Mouse (Mus musculus): ENCODE data around the gene Sys1.
A peak's percentile ranks its signal among the peaks of the same experiment; 100 is the strongest.

Gene Sys1

DNA sequence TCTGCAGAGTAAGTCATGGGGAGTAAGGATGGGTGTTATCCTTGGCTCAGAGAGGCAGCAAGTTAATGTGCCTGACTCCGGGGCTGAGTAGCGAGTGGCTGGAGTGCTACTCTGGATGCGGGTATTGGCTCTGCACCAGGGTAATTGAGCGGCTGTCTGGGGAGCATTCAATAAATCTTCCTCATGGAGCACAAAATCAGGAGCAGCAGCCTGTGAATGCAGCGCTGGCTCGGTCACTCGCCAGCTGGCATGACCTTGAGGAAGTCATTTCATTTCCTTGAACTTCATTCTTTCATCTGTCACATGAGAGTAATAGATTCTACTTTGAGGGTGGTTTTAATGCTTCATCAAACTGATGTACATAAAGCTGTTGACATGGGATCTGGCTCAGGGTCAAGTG, 43.7 kb downstream of the Sys1 start:
- no peak for DNase-seq

DNA sequence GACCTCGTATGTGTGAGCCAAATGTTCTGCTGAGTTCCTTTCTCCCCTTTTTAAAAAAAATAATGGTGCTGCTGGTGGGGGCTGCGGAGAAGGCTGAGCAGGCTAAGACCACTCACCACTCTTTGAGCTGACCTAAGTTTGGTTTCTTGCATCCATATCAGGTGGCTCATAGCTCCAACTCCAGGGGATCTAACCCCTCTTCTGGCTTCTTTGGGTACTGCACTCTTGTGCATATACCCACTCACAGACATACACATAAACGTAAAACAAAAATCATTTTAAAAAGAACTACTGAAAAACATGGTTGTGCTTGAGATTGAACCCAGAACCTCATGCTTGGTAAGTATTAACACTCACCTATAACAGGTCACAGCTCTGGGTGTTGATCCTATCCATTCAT, 48.2 kb downstream of the Sys1 start:
- no peak for DNase-seq

DNA sequence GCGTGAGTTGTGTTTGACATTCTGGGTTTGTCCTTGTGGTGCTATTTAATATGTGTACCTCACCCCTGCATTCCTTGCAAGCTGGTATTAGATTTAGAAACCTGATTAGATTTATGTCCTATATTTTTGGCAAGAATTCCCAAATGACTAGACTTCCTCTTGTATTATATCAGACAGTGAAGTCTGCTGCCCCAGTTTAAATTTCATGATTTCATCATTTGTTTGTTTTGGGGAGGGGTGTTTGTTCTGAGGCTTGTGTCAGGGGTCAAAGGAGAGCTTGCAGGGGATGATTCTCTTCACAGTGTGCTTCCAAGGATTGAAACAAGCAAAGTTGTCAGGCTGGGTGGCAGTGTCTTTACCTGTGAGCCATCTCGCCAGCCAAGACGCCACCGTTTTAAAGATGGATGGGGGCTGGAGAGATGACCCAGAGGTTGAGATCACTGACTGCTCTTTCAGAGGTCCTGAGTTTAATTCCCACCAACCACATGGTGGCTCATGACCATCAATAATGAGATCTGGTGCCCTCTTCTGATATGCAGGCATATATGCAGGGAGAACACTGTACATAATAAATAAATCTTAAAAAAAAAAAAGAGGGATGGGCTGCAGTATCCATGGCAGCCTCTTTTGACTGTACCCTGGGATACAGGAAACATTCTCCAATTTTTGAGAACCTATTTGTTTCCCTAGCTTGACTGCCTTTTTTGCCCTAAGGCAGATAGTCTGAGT, 49.0 kb downstream of the Sys1 start:
- no peak for DNase-seq

DNA sequence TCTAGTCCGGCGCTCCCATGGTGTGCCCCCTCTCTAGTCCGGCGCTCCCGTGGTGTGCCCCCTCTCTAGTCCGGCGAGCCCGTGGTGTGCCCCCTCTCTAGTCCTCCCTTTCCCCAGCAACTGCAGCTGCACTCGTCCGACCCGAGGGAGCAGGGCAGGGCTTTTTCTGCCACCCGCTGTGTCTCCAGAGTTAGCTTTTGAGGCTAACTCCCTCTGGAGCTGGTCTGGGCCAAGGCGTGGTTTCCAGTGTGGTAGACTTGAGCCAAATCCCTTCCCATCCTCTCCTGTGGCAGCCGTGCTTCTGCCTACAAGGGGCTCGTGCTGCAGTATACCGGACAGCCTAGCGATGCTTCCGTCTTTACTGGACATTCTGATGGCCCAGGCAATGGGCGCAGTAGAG, 51.0 kb downstream of the Sys1 start:
- no peak for DNase-seq

DNA sequence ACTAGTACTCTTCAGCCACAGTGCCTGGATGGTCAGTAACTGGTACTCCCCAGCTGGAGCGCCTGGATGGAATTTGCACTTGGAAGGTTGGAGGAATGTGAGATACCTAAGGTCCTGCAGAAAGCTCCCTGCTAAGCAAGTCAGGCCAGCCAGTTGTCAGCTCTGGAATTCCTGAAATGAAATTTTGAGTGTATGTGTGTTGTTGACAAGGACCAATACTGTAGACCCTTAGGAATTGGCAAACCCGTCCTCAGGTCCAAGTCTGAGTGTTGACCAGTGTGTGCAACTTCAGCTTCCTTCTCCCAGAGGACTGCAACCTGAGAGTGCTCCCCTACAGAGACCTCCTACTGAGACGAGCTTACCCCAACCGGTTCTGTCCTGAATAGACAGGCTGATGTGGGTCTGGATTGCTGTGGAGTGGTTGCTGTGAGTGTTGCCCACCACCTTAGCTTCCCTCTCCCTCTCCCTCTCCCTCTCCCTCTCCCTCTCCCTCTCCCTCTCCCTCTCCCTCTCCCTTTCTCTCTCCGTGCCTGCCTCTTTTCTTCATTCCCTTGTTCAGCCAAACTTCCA, 53.9 kb downstream of the Sys1 start:
- DNase-seq, result no peak

DNA sequence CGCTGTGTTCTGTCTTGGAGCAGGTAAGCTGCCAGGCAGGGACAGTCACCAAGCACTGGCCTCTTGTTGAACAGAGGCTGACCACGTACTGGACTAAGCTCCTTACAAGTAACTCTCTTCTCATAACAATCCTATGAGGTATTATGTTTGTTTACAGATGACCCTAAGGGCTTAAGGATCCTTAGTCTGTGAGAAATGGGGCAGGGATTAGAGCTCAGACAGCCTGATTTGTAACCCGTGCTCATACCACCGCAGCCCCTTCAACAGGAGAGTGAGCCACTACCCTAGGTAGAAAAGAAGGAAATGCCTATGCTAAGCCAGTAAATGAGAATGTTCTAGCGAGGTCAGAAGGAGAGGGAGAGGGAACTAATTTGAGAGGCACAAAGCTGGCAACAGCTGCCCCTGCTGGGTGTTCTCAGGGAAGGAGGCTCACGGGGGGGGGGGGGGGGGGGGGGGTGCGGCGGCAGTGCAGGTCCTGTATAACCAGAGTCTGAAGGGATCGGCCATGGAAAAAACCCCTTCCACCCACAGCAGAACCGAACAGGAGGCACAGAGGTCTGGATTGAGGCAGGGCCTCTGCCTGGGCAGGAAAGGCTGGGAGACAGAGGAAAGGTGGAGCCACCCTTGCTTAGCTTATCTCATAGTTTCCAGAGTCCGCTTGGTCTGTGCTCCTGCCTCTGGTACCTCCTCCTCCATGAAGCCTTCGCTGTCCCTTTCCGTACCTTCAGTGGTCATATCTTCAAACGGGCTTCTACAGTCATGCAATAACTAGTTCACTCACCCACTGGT, 55.6 kb downstream of the Sys1 start:
- DNase-seq, result no peak

DNA sequence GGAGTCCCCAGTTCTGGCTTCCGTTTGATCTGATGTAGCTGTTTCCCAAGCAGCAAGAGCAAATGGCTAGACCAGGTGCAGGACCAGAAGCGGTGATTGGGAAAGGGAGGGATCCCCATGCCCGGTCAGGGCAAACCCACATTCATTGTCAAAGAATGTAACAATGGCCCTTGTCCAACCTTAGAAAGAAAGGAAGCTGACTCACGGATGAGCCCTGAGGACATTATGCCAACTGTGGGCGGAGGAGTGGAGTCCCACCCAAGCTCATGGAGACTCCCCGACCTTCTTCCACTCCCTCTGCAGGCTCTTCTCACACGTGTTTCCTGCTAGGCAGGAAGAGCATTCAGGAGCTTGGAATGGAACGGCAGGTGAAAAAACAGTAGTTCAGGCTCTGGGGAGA, 56.6 kb downstream of the Sys1 start:
- DNase-seq, result no peak

DNA sequence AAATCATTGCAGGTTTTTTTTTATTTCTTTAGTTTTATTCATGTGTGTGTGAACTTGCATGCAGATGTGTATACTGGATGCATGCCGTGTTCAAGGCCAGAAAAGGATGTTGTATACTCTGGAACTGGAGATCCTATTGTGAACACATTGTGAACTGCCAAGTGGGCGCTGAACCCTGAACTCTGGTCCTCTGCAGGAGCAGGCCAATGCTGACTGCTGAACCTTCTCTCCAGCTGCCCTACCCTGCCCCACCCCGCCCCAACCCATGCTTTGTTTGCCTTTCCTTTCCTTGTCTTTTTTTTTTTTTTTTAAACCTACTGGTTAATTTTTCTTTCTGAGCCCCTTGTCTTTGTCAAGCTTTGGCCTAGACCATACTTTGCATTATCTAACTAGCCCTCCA, 58.2 kb downstream of the Sys1 start:
- DNase-seq, result no peak

DNA sequence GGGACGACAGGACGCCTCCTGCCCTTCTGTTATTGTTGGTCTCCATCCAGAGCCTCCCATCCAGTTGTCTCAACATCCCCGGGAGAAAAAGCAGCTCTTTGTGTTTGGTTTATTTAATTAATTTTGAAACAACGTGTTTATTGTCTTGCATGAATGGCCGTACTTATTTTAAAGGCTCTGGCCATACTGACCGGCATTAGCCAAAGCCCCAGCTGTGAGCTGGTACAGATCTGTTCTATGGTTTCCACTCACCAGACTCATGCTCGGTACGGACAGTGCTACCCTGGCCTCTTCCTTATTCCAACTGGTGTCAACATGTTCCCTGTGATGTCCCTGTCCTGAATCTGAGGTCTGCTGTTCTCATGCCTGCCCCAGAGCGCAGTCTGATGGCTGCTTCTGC, 59.1 kb downstream of the Sys1 start:
- DNase-seq, result no peak

DNA sequence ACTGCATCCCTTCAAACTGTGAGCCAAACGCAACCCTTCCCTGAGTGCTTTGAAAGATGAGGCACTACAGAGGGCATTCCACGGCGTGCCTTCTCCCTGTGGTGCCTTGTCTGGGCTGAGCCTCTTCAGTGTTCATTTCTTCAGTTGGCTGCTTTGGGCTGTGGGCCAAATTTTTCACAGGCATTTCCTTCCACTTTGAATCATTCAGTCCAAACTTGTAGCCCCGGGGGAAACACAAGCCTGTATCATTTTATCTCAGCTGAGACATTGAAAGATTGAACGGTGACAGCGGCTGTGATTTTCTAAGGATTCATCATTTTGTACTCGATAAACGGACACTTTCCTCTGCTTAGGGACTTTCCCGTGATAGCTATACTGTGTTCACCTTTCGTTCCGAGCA, 59.8 kb downstream of the Sys1 start:
- no peak for DNase-seq

DNA sequence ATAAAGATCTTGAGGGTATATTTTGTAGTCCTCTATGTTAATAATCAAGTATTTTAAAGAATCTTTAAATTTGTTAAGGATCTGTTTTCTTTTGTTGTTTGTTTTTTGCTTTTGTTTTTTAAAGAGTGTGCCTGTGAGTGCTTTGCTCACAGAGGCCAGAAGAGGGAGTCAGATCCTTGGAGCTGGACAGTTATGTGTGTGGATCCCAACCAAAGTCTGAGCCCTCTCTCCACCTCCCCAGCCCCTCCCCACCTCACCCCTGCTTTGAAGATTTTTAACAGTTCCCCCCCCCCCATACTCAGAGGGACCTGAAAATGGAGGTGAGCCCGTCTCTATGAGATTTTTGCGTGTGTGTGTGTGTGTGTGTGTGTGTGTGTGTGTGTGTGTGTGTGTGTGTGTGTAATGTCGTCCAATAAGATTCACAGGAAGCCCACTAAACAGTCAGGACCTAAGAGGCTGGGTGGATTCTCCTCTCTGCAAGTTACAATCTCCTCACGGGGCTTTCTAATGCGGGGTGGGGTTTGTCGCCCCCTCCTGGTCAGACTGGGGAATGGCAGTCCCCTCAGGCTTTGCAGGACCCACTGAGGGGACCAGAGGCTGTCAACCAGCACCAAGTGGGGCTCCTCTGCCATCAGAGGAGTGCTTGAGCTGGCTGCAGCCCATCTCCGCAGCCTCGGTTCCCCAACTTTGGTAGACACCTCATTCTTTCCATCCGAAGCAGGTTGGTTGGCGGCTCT, 60.9 kb downstream of the Sys1 start:
- peak; percentile 60 to 65 for DNase-seq

DNA sequence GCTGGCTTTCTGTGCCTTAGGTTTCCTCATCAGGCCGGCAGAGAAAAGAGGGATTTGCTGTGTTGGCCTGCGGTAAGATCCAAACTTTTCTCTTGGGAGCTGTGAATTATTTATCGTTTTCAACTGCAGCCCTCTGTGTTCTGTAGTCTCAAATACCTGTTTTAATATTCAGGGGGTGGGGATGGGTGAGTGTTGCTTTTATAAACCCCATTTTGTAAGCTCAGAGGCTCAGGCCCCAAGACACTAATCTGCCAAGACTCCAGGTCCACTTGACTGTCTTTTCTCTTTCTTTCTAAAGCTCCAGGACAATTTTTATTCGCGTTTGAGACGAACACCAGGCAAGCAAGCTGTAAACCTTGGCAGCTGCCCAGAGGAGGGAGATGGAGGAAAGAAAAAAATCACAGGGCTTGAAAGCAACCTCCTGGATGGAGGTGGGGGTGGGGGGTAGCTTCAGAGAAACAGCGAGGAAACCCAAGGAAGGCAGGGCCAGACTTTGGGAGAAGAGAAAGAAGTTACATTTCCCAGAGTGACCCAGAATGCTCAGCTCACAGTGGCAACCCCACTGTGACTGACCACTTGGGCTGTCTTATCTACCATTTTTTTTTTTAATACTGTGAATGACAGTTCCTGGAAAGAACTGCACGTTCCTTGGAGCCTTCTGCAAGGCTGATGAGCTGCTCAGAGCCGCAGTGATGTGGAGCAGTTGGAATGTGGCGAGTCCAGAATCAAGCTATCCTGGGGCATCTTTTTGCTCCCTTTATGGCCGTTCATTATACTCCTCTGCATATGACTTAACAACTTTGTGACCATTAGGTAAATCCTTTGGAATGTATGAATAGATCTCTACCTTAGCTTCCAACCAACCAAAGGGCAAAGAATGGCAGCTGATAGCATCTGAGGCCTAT, 61.8 kb downstream of the Sys1 start:
- no peak for DNase-seq

DNA sequence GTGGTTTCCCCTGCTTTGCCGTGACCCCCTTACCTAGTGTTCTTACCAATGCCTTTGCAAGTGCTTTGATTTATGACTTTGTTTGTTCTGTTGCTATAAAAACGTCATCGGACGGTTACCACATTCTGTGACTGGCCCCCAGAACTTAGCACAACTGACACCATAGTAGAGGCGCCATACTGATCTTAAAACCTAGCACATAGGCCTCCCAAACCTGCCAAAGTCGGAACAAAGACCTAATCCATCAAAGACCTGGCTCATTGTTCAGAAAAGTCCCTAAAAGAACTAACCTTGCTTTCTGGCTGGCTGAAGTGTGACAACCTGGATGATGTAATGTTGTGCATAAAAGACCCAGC, 62.4 kb downstream of the Sys1 start:
- DNase-seq, result no peak

DNA sequence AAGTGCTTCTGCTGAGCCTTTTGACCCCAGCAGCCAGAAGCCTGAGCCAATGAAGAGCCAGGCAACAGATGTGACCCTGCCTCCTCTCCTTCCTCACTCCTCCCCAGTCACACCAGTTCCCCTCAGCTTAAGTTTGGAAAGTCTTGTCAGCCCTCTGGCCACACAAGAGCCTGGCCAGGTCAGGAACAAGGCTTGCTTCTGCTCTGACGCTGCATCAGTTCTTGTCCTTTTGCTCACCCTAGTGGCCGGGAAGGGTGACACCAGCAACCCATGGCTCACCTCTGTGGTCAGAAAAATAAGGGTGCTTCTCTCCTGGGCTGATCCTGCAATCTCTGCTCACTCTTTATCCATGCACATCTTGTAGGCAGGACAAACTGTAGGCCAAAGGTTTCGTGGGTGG, 64.0 kb downstream of the Sys1 start:
- peak; percentile 23 to 57 for DNase-seq

DNA sequence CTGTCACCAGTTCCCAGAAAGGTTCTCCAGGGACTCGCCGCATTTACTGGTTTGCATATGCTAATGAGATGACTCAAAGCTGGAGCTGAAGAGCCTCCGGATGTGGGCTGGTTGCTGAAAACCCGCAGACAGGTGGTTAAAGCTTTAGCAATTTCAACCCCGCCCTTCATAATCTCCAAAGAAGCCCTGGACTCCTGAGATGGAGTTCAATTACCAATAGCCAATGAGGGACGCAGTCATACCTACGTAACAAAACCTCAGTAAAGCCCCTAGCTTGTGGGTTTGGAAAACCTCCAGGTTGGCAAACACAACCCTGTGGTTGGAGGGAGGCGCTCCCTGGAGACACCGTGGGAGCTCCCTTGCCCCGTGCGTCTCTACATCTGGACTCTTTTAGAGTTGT, 65.1 kb downstream of the Sys1 start:
- DNase-seq, result no peak

DNA sequence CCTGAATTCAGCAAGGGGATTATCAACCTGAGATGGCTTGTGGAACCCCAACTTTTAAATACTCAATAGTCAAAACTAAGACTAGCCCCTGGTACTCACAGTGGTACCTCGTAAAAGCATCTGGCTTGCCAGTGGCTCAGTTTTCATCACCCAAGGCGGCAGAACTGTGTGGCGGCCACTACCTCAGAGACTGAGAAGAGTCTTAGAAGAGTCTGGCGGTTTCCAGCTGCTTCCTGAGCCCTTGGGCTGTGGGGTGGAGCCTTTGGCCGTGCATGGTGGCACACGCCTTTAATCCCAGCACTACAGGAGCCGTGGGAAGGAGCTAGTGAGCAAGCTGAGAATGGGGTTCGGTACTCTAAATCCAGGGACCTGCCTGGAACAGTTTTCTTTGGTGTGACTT, 65.5 kb downstream of the Sys1 start:
- DNase-seq, result no peak

DNA sequence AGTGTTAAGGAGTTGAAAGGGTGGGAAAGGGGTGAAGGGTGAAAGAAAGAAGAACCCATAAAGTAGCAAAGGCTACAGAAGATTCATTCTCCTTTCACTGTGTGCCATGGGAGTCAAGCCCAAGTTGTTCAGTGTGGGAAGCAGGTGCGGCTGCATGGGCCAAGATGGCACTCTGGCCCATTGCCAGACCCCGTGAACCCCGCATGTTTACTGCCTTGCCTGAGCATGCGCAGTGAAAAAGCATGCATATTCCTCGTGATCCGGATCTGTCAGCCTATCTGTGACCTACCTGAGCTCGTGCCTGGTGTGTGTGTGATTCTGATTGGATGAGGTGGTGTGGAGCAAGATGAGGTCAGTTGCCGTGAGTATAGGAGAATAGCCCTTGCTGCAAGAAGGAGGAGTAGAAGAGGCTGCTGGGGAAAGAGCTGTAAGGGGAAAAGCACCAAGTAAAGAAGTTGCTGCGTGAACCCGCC, 66.6 kb downstream of the Sys1 start:
- DNase-seq, result peak in 1 of 2 experiments; percentile 31

DNA sequence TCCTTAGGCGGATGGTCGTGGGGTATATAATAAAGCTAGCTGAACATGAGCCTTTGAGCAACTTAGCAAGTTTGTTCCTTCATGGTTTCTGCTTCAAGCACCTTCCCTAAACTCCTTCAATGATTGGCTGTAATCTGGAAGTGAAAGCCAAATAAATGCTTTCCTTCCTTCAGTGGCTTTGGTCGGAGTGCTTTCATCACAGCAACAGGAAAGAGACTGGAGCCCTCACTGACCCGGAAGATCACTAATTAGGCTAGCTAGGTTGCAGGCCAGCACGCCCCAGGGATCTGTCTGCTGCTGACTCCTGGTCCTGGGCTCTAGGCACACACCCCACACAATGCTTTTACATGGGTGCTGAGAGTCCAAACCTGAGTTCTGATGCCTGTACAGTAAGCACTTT, 71.8 kb downstream of the Sys1 start:
- DNase-seq, result no peak
